Mouse (Mus musculus) intestine, embryonic 15.5 days (tissue): ENCODE measurements around the gene Slc5a4b. TPM values are rescaled to one million over a fixed set of nuclear protein-coding genes. Genes with fewer than 3 reads are reported as not detected.
"Not testable (repeated sequence)": the region's sequence is repeated elsewhere in the genome, so short reads cannot be mapped to it uniquely, and the experiment has no call there.

Experiments
- ATAC-seq: fragments of 200-750 bp; cut with Nextera tagmentation; 2 replicates; pipeline ENCODE4 v1.8.0; 2017; ENCODE audit warnings: moderate TSS enrichment, moderate library complexity
- H3K27ac ChIP-seq: fragments of 300-500 bp; sonication (generic); 2 replicates; pipeline ENCODE4 v1.5.1; 2015; ENCODE audit warnings: mild to moderate bottlenecking, inconsistent platforms
- H3K27me3 ChIP-seq: fragments of 300-500 bp; sonication (generic); replicated peaks from 2 replicates; pipeline ENCODE4 v1.6.1; 2015; ENCODE audit warnings: inconsistent platforms
- H3K36me3 ChIP-seq: fragments of 300-500 bp; sonication (generic); 2 replicates; pipeline ENCODE4 v1.6.1; 2015; ENCODE audit warnings: inconsistent platforms
- H3K4me1 ChIP-seq: fragments of 300-500 bp; sonication (generic); replicated peaks from 2 replicates; pipeline ENCODE4 v1.6.1; 2015; ENCODE audit warnings: inconsistent platforms
- H3K4me2 ChIP-seq: fragments of 300-500 bp; sonication (generic); replicated peaks from 2 replicates; pipeline ENCODE4 v1.6.1; 2015; ENCODE audit warnings: mild to moderate bottlenecking, inconsistent platforms
- H3K4me3 ChIP-seq: fragments of 300-500 bp; sonication (generic); replicated peaks from 2 replicates; pipeline ENCODE4 v1.5.1; 2015; ENCODE audit warnings: inconsistent platforms
- H3K9ac ChIP-seq: fragments of 300-500 bp; sonication (generic); 2 replicates; pipeline ENCODE4 v1.6.1; 2015; ENCODE audit warnings: inconsistent platforms
- H3K9me3 ChIP-seq: fragments of 300-500 bp; sonication (generic); 2 replicates; pipeline ENCODE4 v1.6.1; 2016; ENCODE audit warnings: inconsistent platforms
- WGBS: fragments of 180-500 bp; shearing (Covaris S2); methylation state at CpG from one replicate; pipeline ENCODE4 v1.1.7; 2015; 5-methylcytosine and 5-hydroxymethylcytosine counted together
- polyA plus RNA-seq: library from polyadenylated mRNA; unstranded; fragments of >200 nt; fragmentation: Nextera tagmentation; extraction: Ambion mirVana; gene quantifications from 2 replicates; pipeline ENCODE4 v1.2.1, GENCODE M21; 2015

The Slc5a4b gene
- polyA plus RNA-seq, 1 experiment from 2014 or later: 0.36 TPM

DNA sequence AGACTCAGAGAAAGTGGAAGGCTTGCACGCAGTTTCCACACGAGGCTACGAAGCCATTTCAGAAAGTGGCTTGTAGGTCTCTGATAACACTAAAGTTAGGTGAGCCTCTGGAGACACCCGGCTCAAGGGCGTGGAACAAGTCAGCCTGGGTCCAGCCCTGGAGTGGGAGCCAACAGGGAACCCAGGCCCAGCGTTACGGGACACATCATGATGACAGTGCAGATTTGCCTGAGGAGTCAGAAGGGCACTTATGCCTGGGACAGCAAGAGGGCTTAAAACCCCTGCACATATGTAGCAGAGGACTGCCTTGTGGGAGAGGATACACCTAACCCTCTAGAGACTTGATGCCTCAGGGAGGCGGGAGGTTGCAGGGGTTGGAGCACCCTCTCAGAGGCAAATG is 14.2 kb downstream of the Slc5a4b start:
- Histone ChIP-seq H3K36me3 (no peaks in the 10 kb centered on the region), H3K27me3 (no peaks in the 10 kb centered on the region)
- 69% methylated on average over 8 of the region's 8 CpGs for WGBS

DNA sequence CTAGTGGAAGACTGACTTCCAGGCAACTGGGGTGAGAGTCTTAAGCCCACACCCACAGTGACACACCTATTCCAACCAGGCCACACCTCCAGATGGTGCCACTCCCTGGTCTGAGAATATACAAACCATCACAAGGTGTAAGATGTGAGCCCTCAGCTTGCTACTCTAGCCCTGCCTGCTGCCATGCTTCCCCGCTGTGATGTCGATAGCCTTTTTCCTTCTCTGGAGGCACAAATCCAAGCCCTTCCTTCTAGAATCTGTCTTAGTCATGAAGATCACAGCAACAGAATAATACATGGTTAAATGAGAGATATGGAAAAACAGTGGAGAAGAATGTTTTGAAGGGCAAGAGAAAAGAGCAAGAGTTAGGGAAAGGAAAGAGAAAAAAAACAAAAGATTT is 33.8 kb downstream of the Slc5a4b start:
- not testable (repeated sequence) for H3K9ac ChIP-seq, ATAC-seq
- 85% methylated on average over 2 of the region's 2 CpGs for WGBS

More for the DNA sequence above, 14.2 kb downstream of the Slc5a4b start:
- no peaks in the 10 kb centered on the region for H3K4me1 ChIP-seq
- H3K4me3 ChIP-seq: no peak overlapping the region
- no peak overlapping the region for H3K9ac ChIP-seq
- peak; percentile 65 for ATAC-seq
- H3K9me3 ChIP-seq: no peaks in the 10 kb centered on the region
- H3K4me2 ChIP-seq: no peak overlapping the region
- no peak overlapping the region for H3K27ac ChIP-seq

DNA sequence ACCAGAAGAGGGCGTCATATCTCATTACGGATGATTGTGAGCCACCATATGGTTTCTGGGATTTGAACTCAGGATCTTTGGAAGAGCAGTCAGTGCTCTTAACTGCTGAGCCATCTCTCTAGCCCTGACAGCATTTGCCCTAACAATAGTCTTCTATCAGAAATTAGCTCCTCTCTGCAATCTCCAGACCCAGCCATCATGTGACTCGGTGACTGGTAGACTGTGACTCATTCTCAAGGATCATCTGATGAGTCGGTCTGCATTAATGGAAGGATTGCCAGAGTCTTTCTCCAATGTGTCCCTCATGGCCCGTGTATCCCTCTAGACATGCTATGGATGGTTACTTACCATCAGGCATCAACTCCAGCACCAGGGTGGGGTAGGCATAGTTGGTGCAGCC is 38.7 kb downstream of the Slc5a4b start:
- not testable (repeated sequence) for H3K27ac ChIP-seq, H3K36me3 ChIP-seq, H3K9ac ChIP-seq, H3K9me3 ChIP-seq, H3K4me2 ChIP-seq, H3K4me1 ChIP-seq, ATAC-seq, H3K27me3 ChIP-seq, H3K4me3 ChIP-seq
- WGBS: 93% methylated on average over 5 of the region's 5 CpGs

More for the DNA sequence above, 33.8 kb downstream of the Slc5a4b start:
- not testable (repeated sequence) for H3K4me2 ChIP-seq, H3K27me3 ChIP-seq, H3K36me3 ChIP-seq, H3K4me1 ChIP-seq, H3K9me3 ChIP-seq, H3K4me3 ChIP-seq, H3K27ac ChIP-seq

DNA sequence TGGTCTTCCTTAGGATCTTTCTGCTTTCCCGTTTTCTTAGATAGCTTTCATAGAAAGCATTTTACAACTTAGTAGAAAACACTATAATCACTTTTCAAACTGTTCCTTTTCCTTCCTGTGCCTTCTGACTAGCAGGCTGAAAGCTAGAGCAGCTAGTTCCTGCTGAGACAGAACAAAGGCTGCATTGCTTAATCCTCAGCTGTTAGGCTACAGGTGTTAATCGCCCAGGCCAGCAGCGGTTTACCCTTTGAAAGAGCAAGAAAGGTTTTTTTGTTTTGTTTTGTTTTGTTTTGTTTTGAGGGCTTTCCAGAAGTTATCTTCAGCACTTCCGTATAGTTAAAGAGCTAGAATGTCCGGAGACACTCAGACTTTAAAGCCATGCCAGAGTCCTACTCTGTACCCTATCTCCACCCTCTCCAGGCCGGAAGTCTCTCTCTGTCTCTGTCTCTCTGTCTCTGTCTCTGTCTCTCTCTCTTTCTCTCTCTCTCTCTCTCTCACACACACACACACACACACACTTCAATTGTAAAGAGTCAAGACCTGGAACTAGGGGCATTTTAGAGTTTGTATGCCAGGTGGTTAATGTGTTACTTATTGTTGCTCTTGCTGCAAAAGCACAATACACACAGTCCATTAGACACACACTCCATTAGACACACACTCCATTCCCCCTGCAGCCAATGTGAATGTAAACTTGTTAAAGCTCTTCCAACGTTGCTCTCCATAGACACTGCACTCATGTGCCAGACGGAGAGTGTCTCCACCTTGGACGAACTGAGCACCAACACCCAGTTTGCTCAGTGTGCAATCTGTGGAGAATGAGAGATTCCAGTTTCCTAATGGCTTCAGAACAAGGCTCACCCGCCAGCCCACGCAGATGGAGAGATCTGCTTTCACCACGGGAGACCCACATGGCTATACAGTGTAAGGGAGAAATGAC is 42.8 kb downstream of the Slc5a4b start:
- H3K27ac ChIP-seq: no peak overlapping the region
- H3K9ac ChIP-seq: no peak overlapping the region
- no peak overlapping the region for H3K4me2 ChIP-seq
- H3K27me3 ChIP-seq: no peaks in the 10 kb centered on the region
- no peaks in the 10 kb centered on the region for H3K36me3 ChIP-seq
- WGBS: 37% methylated on average over 12 of the region's 12 CpGs
- no peaks in the 10 kb centered on the region for H3K9me3 ChIP-seq
- no peak overlapping the region for H3K4me3 ChIP-seq
- H3K4me1 ChIP-seq: no peaks in the 10 kb centered on the region
- peak; percentile 73 for ATAC-seq

DNA sequence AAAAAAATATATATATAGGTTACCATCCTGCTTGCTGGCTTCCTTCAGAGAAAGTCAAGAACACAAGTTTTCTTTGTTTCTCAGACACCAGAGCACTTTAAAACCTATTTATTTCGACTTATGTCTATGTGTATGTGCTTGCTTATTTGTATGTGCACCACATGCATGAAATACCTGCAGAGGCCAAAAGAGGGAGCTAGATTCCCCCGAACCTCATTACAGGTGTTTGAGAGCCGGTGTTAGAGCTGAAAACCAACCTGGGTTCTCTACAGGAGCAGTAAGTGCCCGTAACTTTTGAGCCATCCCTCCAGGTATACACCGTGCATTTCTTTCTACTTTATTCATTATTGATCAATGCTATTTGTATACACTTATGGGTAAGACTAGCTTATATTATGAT is 48.3 kb downstream of the Slc5a4b start:
- no peaks in the 10 kb centered on the region for H3K4me1 ChIP-seq

DNA sequence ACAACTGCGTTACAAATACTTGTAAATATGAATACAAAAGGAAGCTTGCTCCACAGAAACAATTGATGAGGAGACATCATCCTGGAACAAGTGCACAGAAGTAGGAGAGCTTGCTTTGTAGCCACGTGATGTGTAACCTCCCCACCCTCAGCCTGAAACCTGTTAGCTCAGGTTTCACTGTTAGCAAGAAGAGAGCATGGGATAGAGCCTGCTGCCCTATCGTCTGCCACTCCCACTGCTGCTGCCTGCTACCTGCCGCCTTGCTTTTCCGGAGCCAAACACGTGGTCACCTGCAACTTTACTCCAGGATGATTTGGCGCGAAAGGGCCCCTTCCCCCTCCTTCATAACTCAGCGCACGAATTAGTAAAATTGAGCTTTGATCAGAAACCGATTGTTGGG is 58.9 kb downstream of the Slc5a4b start:
- WGBS: 84% methylated on average over 11 of the region's 11 CpGs
- no peak for ATAC-seq

More for the DNA sequence above, 48.3 kb downstream of the Slc5a4b start:
- no peak overlapping the region for H3K4me3 ChIP-seq
- H3K27ac ChIP-seq: no peak overlapping the region
- H3K27me3 ChIP-seq: no peaks in the 10 kb centered on the region
- H3K9ac ChIP-seq: no peak overlapping the region
- H3K9me3 ChIP-seq: no peaks in the 10 kb centered on the region
- 92% methylated on average over 5 of the region's 5 CpGs for WGBS
- no peaks in the 10 kb centered on the region for H3K36me3 ChIP-seq
- no peak overlapping the region for H3K4me2 ChIP-seq
- no peak for ATAC-seq

DNA sequence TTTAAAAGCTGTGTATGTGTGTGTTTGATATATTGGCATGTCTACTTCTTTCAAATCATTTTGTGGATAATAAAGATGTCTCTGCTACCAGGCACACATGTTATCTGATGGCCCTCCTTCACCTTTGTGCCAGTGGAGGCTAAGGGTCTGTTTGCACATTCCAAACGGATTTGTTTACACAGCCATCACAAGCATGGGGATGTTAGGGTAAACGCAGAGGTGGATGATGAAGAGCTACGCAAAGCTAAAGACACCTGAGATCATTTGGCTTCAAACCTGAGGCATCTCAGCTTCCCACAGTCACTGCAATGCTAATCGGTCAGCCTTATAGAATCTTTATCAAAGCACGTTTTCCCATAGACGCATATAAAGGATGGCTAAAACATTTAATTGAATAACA is 61.8 kb downstream of the Slc5a4b start:
- Histone ChIP-seq H3K4me2 (no peak overlapping the region), H3K36me3 (no peaks in the 10 kb centered on the region), H3K27ac (no peak overlapping the region), H3K9me3 (no peaks in the 10 kb centered on the region), H3K9ac (no peak overlapping the region), H3K4me3 (no peak overlapping the region), H3K4me1 (no peaks in the 10 kb centered on the region), H3K27me3 (no peaks in the 10 kb centered on the region)
- WGBS: 15% methylated on average over 6 of the region's 6 CpGs
- no peak for ATAC-seq

More for the DNA sequence above, 58.9 kb downstream of the Slc5a4b start:
- Histone ChIP-seq H3K9me3 (no peaks in the 10 kb centered on the region), H3K36me3 (no peaks in the 10 kb centered on the region), H3K4me1 (no peaks in the 10 kb centered on the region), H3K4me2 (no peak overlapping the region), H3K9ac (no peak overlapping the region), H3K4me3 (no peak overlapping the region), H3K27me3 (no peaks in the 10 kb centered on the region), H3K27ac (no peak overlapping the region)

DNA sequence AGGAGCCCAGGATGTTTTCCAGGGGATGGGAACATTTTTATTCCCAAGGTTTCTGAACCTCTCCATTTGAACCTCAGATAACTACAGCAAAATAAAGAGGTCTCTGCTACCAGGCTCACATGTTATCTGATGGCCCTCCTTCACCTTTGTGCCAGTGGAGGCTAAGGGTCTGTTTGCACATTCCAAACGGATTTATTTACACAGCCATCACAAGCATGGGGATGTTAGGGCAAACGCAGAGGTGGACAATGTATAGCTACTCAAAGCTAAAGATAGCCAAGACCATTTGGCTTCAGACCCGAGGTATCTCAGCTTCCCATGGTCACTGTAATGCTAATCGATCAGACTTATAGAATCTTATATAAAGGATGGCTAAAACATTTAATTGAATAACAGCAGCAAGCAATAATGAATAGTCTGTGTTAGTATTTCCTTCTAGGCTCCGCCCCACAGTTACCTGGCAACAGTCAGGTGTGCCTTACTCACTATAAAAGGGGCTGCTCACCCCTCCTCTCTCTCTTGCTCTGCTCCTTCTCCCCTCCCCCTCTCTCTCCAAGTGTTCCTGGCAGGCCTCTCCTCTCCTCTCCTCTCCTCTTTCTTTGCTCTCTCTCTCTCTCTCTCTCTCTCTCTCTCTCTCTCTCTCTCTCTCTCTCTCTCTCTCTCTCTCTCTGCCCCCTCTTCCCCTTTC is 63.4 kb downstream of the Slc5a4b start:
- Histone ChIP-seq H3K27me3 (no peaks in the 10 kb centered on the region), H3K4me1 (no peaks in the 10 kb centered on the region), H3K9ac (no peak overlapping the region), H3K4me2 (no peak overlapping the region), H3K36me3 (peaks cover 6% of the 10 kb centered on the region), H3K4me3 (no peak overlapping the region), H3K9me3 (no peaks in the 10 kb centered on the region), H3K27ac (no peak overlapping the region)
- 20% methylated on average over 5 of the region's 5 CpGs for WGBS
- ATAC-seq: peak; percentile 73

DNA sequence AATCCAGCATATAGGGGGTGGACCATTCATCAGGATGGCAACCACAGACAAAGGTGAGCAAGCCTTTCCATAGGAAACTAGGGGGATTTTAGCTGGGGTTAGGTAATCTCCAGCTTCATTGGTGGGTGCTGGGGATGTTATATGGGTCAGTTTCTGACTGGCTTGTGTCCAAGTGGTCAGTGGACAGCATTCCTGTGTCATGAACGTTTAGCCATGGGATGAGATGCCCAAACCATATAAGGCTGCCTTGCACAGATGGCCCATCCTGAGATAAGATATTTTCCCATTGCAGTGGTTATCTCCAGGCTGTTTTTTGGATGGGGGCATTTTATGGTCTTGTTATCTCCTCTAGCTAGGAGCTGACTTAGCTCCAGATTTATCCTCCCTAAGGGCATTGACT is 64.0 kb downstream of the Slc5a4b start:
- 6% methylated on average over 1 of the region's 1 CpGs for WGBS

DNA sequence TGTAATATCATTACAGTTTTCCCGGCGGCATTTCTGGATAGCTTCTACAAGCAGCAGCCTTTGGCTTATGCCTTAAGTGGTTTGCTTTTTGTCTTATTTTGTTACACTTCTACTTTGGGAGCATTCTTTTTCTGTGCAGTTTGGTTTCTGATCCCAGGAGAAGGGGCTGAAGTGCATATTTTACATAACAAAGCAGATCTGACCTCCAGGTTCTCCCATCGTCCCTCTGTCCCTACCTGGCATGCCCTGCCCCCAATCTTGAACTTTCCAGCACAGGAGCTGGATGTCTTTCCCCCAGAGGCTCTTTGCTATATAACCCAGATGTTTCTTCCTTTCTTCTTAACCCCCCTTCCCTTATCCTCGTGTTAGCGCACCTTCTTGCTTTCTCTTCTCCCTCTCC is 65.4 kb downstream of the Slc5a4b start:
- no peak for ATAC-seq

More for the DNA sequence above, 64.0 kb downstream of the Slc5a4b start:
- no peak overlapping the region for H3K27ac ChIP-seq
- no peaks in the 10 kb centered on the region for H3K27me3 ChIP-seq
- no peak overlapping the region for H3K4me2 ChIP-seq
- H3K9ac ChIP-seq: no peak overlapping the region
- H3K4me1 ChIP-seq: no peaks in the 10 kb centered on the region
- no peaks in the 10 kb centered on the region for H3K9me3 ChIP-seq
- H3K36me3 ChIP-seq: peaks cover 6% of the 10 kb centered on the region
- no peak for ATAC-seq
- H3K4me3 ChIP-seq: no peak overlapping the region

DNA sequence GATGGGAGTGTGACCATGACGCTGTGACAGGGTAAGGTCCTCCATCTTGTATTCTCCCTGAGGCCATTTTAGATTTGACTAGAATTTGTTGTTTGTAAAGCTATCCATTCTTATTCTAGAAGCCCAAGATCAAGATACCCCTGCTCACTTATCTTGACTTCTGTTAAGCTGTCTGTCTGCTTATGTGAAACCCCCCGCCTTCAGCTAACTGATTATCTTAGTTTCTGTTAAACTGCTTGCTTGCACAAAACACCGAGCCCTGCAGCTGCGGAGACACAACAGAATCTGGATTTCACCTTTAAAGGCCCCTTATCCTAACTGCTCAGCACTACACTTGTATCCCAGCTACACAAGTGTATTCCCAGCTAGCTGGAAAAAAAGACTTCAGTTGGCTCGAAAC is 73.8 kb downstream of the Slc5a4b start:
- Histone ChIP-seq H3K4me3 (no peak overlapping the region), H3K36me3 (peaks cover 37% of the 10 kb centered on the region), H3K27ac (no peak overlapping the region), H3K27me3 (no peaks in the 10 kb centered on the region), H3K4me2 (no peak overlapping the region), H3K9me3 (no peaks in the 10 kb centered on the region), H3K4me1 (no peaks in the 10 kb centered on the region), H3K9ac (no peak overlapping the region)
- ATAC-seq: no peak
- WGBS: 93% methylated on average over 5 of the region's 5 CpGs

More for the DNA sequence above, 65.4 kb downstream of the Slc5a4b start:
- no peaks in the 10 kb centered on the region for H3K4me1 ChIP-seq
- no peaks in the 10 kb centered on the region for H3K9me3 ChIP-seq
- peaks cover 14% of the 10 kb centered on the region for H3K36me3 ChIP-seq
- no peak overlapping the region for H3K4me3 ChIP-seq
- no peak overlapping the region for H3K27ac ChIP-seq
- WGBS: 37% methylated on average over 5 of the region's 5 CpGs
- H3K4me2 ChIP-seq: no peak overlapping the region
- no peak overlapping the region for H3K9ac ChIP-seq
- H3K27me3 ChIP-seq: no peaks in the 10 kb centered on the region

DNA sequence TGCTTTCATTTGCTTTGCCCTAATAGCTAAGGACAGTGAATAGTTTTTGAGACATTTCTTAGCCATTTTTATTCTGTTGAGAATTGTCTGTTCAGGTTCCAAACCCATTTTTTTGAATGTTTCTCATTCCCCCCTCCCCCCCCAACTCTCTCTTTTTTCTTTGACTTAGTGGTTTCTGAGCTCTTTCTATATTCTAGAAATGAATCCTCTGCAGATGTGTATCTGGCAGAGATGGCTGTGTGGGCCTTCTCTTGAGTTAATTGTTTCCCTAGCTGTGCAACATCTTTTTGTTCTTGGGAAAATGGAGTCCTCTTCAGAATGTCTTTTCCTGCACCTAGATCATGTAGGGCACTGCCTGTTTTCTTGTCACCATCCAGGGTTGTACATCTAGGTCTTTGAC is 75.5 kb downstream of the Slc5a4b start:
- H3K4me1 ChIP-seq: no peaks in the 10 kb centered on the region
- no peak overlapping the region for H3K27ac ChIP-seq
- no peak for ATAC-seq
- H3K4me2 ChIP-seq: no peak overlapping the region
- H3K9me3 ChIP-seq: no peaks in the 10 kb centered on the region
- H3K4me3 ChIP-seq: no peak overlapping the region
- H3K9ac ChIP-seq: no peak overlapping the region
- no peaks in the 10 kb centered on the region for H3K27me3 ChIP-seq
- H3K36me3 ChIP-seq: peaks cover 28% of the 10 kb centered on the region
